Mouse (Mus musculus) adrenal gland, adult 18-20 months (tissue): ENCODE data around the gene Coro7. TPM values are rescaled to one million over a fixed set of nuclear protein-coding genes. Genes with fewer than 3 reads are reported as not detected.

Experiments
- DNase-seq, 2 experiments: peaks; one replicate each; pipeline ENCODE4 v3.0.0; 2021 to 2022; ENCODE audit warnings: low spot score in 2 of 2
- total RNA-seq, 2 experiments: library from RNA; stranded (reverse); gene quantifications; 1 replicate in 1 of 2; 2 replicates in 1 of 2; pipeline ENCODE4 v1.2.3; 2021

The Coro7 gene
- total RNA-seq, 2 experiments from 2014 or later: 21.0 to 25.7 TPM

- DNase-seq: peak; percentile 91 to 94
These were observed 55.0 kb downstream of the Coro7 start, which contains the start of gene Pam16 for GRCm38 (mm10) chr16:4624481-4625110. Pam16 (minus strand) TSS chr16:4624988.

- no peak for DNase-seq
These were observed 55.5 kb downstream of the Coro7 start for GRCm38 (mm10) chr16:4624074-4624473.

- no peak for DNase-seq
These were observed 62.7 kb downstream of the Coro7 start for GRCm38 (mm10) chr16:4616829-4617228.

- no peak for DNase-seq
These were observed 64.3 kb downstream of the Coro7 start for GRCm38 (mm10) chr16:4615297-4615696.

GRCm38 (mm10) chr16:4614639-4615038 lies 64.9 kb downstream of the Coro7 start:
- DNase-seq: no peak

- no peak for DNase-seq
These were observed 65.8 kb downstream of the Coro7 start for GRCm38 (mm10) chr16:4613736-4614135.

- DNase-seq: no peak
These were observed 67.9 kb downstream of the Coro7 start for GRCm38 (mm10) chr16:4611676-4612075.

- DNase-seq: no peak
These were observed 68.4 kb downstream of the Coro7 start for GRCm38 (mm10) chr16:4611193-4611592.

- no peak for DNase-seq
These were observed 71.0 kb downstream of the Coro7 start for GRCm38 (mm10) chr16:4608532-4609059.

- peak; percentile 85 to 87 for DNase-seq
These were observed 71.6 kb downstream of the Coro7 start for GRCm38 (mm10) chr16:4607818-4608531.

- DNase-seq: no peak
These were observed 73.0 kb downstream of the Coro7 start for GRCm38 (mm10) chr16:4606431-4607084.

GRCm38 (mm10) chr16:4605514-4606131 lies 74.0 kb downstream of the Coro7 start:
- DNase-seq: no peak

GRCm38 (mm10) chr16:4604293-4604837 lies 75.2 kb downstream of the Coro7 start:
- DNase-seq: no peak

- DNase-seq: no peak
These were observed 76.1 kb downstream of the Coro7 start for GRCm38 (mm10) chr16:4603453-4603837.

- no peak for DNase-seq
These were observed 76.7 kb downstream of the Coro7 start for GRCm38 (mm10) chr16:4602766-4603452.

GRCm38 (mm10) chr16:4602189-4602588 lies 77.4 kb downstream of the Coro7 start:
- no peak for DNase-seq

GRCm38 (mm10) chr16:4600701-4601310 lies 78.8 kb downstream of the Coro7 start:
- DNase-seq: no peak

- no peak for DNase-seq
These were observed 80.0 kb downstream of the Coro7 start for GRCm38 (mm10) chr16:4599616-4600015.

GRCm38 (mm10) chr16:4598891-4599543 lies 80.6 kb downstream of the Coro7 start:
- DNase-seq: no peak

- no peak for DNase-seq
These were observed 81.5 kb downstream of the Coro7 start for GRCm38 (mm10) chr16:4598041-4598440.
